Mouse (Mus musculus): ENCODE data around the gene Zfp420.

- TF ChIP-seq POLR2A (IDR thresholded peaks at IDR 0.05; ENCODE audit: insufficient read length, low read depth) = no peak
- TF ChIP-seq MYOG (IDR thresholded peaks at IDR 0.05; ENCODE audit: control insufficient read depth in 1 of 3, insufficient read depth in 1 of 3, insufficient read length in 2 of 3, low read depth in 2 of 3) = no peak
- no peak for TF ChIP-seq E2F4 (IDR thresholded peaks at IDR 0.05; ENCODE audit: insufficient read depth)
- TF ChIP-seq TCF12 (IDR thresholded peaks at IDR 0.05; ENCODE audit: insufficient read depth, poor library complexity, severe bottlenecking) = no peak
- TF ChIP-seq POLR2AphosphoS2 (IDR thresholded peaks at IDR 0.05; ENCODE audit: insufficient read length, low read depth) = no peak
- no peak for TF ChIP-seq USF1 (IDR thresholded peaks at IDR 0.05; ENCODE audit: low read depth)
- TF ChIP-seq MAX (IDR thresholded peaks at IDR 0.05; ENCODE audit: low read depth) = no peak
- no peak for TF ChIP-seq REST (IDR thresholded peaks at IDR 0.05; ENCODE audit: insufficient read depth, insufficient read length)
- TF ChIP-seq MYOD1 (IDR thresholded peaks at IDR 0.05; ENCODE audit: control insufficient read depth in 1 of 3, insufficient read length in 2 of 3, low read depth in 2 of 3) = no peak
- no peak for TF ChIP-seq TCF3 (IDR thresholded peaks at IDR 0.05; ENCODE audit: insufficient read length, low read depth)
- no peak for TF ChIP-seq CEBPB (IDR thresholded peaks at IDR 0.05; ENCODE audit: insufficient read depth, poor library complexity, severe bottlenecking)
- no peak for TF ChIP-seq SRF (IDR thresholded peaks at IDR 0.05; ENCODE audit: control insufficient read depth, insufficient read length, low read depth)
Measured at GRCm38 (mm10) chr7:29839256-29839655, 20.5 kb upstream of the Zfp420 start.
